Mouse (Mus musculus) olfactory bulb, adult 2 months (tissue): ENCODE results near the gene Pik3cg.

ENCODE experiments used
- CTCF ChIP-seq: fragments of 200-500 bp; IDR thresholded peaks from 2 replicates; pipeline ENCODE4 v1.5.1; 2012; ENCODE audit warnings: low read depth, mild to moderate bottlenecking, low read length, moderate library complexity; ENCODE audit not compliant: insufficient read depth
- POLR2A ChIP-seq: fragments of 200-500 bp; IDR thresholded peaks from 2 replicates; pipeline ENCODE4 v1.6.1; 2012; ENCODE audit warnings: mild to moderate bottlenecking, low read depth, low read length, moderate library complexity; ENCODE audit not compliant: insufficient read depth

DNA sequence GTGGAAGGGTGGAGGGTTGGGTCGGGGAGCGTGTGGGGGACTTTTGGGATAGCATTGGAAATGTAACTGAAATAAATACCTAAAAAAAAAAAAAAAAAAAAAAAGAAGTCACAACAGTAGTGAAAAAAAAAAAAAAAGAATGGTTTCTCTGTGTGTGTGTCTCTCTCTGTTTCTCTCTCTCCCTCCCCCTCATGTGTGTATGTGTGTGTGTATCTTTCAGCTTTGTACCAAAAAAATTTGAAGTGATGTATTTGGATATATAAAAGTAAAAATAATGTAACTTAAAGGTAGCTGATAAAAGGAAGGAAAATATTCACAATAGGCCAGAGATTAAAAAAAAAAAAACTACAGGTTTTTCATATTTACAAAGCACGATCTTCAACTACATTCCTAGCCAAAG lies 23.6 kb downstream of the Pik3cg start:
- no peak for TF ChIP-seq CTCF
- TF ChIP-seq POLR2A: no peak
